In the genomic region with DNA sequence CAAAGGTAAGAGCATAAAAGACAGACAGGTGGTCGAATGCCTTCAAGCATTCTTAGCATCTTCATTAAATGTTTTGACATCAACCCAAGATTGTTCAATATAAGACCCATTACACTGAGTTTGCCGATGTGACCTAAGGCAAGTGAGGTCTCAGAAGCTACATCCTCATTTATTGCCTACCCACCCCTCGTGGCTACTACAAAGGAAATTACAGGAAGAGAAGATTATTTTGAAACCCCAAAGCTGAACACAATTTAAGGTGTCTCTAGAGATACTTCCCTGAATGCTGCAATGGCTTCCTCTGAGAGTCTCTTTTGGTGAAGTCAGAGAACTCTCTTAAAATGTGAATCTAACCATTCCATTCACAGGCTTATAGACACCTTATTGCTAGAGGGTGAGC, we compare ENCODE assay signal across 16 mouse cellular contexts. TPM values are rescaled to one million over a fixed set of nuclear protein-coding genes. Genes with fewer than 3 reads are reported as not detected.
"Had no signal": no experiment of that assay in that cellular context is flagged by ENCODE, and none has a peak within 500 bp of the region (broad histone marks: within the 10 kb centered on the region; RNA-seq: fewer than 3 reads in every experiment).

No protein-coding gene starts in this region.

- ATAC-seq: midbrain, embryonic 16.5 days had no signal

- H3K27ac ChIP-seq: midbrain, embryonic 10.5 days; midbrain, embryonic 12.5 days; neural tube, embryonic 12.5 days had no signal

- H3K4me3 ChIP-seq: midbrain, embryonic 10.5 days; midbrain, embryonic 12.5 days; neural tube, embryonic 12.5 days had no signal

- H3K9ac ChIP-seq: lung, embryonic 14.5 days; midbrain, embryonic 12.5 days; neural tube, embryonic 12.5 days had no signal

- H3K4me2 ChIP-seq: lung, embryonic 14.5 days; midbrain, embryonic 12.5 days; neural tube, embryonic 12.5 days had no signal

- DNase-seq: lung, adult 18-20 months; lung, embryonic 14.5 days; lung, postnatal 10 days; lung, postnatal 4 days; midbrain, embryonic 14.5 days; right cerebral cortex, postnatal 25 days; right cerebral cortex, postnatal 4 days; spleen, adult 18-20 months; thymus, adult 18-20 months; thymus, postnatal 14 days; thymus, postnatal 36 days had no signal

- H3K36me3 ChIP-seq: midbrain, embryonic 10.5 days; midbrain, embryonic 12.5 days; neural tube, embryonic 12.5 days had no signal

- H3K4me1 ChIP-seq: midbrain, embryonic 10.5 days; midbrain, embryonic 12.5 days; neural tube, embryonic 12.5 days had no signal

- H3K27me3 ChIP-seq: midbrain, embryonic 12.5 days; neural tube, embryonic 12.5 days had no signal

- H3K9me3 ChIP-seq: midbrain, embryonic 10.5 days; midbrain, embryonic 12.5 days; neural tube, embryonic 12.5 days had no signal

RNA-seq across cellular contexts. Expression of a gene that starts 16.5 kb away (rescaled TPM):
- total RNA-seq: megakaryocyte-erythroid progenitor cell, adult 5-6 weeks had no signal
